ENCODE assay signal across 11 mouse cellular contexts in the genomic region with DNA sequence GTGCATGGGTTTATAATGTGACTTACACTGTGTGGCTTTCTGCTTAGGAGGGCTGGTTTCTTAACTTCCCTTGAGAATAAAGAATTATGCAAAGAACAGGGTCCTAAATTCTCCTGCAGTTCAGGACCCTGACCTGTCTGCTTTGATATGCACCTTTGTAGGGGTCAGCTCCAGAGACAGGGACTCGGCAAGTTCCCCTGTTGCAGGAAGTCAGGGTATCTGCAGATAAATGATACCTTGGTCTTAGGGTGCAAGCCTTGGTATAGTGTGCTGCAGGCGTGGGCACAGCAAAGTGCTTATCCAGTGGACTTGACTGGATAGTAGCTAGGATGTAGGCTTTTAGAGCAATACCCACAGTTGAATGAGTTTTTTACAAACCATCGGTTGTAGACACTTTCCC.
"Had no signal": no experiment of that assay in that cellular context is flagged by ENCODE, and none has a peak within 500 bp of the region (broad histone marks: within the 10 kb centered on the region; RNA-seq: fewer than 3 reads in every experiment).

No protein-coding gene starts in this region.

- H3K4me3 ChIP-seq: neural tube, embryonic 13.5 days; neural tube, embryonic 15.5 days; stomach, embryonic 15.5 days had no signal

- H3K4me2 ChIP-seq: neural tube, embryonic 13.5 days; neural tube, embryonic 15.5 days; stomach, embryonic 15.5 days had no signal

- H3K27ac ChIP-seq: neural tube, embryonic 13.5 days; neural tube, embryonic 15.5 days; stomach, embryonic 15.5 days; stomach, postnatal 0 days had no signal

- DNase-seq: retina, postnatal 1 day; right cerebral cortex, adult 18-20 months; right cerebral cortex, postnatal 14 days; right cerebral cortex, postnatal 25 days; right cerebral cortex, postnatal 4 days; spleen, adult 18-20 months; thymus, adult 18-20 months had no signal

- H3K9ac ChIP-seq: neural tube, embryonic 13.5 days; neural tube, embryonic 15.5 days; stomach, embryonic 15.5 days had no signal

- H3K27me3 ChIP-seq: neural tube, embryonic 13.5 days; neural tube, embryonic 15.5 days; stomach, embryonic 15.5 days had no signal

- H3K4me1 ChIP-seq: stomach, embryonic 15.5 days had no signal

- H3K9me3 ChIP-seq: neural tube, embryonic 13.5 days; neural tube, embryonic 15.5 days; stomach, embryonic 15.5 days had no signal

- H3K36me3 ChIP-seq: neural tube, embryonic 13.5 days; stomach, embryonic 15.5 days had no signal
